Mouse (Mus musculus) lung, postnatal 10 days (tissue): Measurements from ENCODE around the gene Slc12a3.

Experiments
- DNase-seq: peaks from one replicate; pipeline ENCODE4 v3.0.0; 2021

Slc12a3 gene

DNA sequence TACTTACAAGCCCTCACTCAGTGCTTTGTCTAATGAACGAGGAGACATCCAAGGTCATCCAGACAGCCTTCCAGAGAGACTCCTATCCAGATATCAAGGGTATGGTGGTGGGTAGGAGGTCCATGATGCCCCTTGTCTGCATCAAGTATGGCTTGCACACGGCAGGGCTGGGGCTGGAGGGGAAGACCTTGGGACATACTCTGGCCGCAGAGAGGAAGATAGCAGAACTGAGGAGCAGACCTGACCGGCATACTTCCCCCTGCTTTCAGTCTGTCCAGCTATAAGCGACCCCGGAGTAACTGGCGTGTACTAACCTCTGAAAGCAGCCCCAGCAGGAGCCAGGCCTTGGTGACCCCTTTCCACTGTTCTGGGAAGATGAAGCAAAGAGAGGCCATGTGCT is 80.5 kb downstream of the Slc12a3 start:
- DNase-seq = no peak

- no peak for DNase-seq
These were observed 83.5 kb downstream of the Slc12a3 start for GRCm38 (mm10) chr8:94412518-94412917.

DNA sequence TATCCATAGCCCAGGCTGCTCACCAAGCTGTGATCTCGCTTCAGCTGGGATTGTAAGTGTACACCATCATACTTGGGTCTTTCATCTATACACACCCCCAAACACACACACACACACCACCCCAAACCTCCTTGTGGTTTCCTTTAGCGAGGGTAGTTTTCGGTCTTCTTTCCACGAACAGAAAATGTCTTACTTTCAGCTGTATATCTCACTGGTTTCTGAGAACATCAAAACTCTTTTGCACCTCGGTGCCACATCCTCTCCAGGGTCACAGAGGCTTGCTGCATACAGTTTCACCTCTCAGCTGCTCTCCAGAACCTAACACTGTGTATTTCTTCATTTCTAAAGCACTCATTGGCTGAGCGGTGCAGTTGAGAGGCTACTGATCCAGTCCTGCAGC is 84.5 kb downstream of the Slc12a3 start:
- no peak for DNase-seq

DNA sequence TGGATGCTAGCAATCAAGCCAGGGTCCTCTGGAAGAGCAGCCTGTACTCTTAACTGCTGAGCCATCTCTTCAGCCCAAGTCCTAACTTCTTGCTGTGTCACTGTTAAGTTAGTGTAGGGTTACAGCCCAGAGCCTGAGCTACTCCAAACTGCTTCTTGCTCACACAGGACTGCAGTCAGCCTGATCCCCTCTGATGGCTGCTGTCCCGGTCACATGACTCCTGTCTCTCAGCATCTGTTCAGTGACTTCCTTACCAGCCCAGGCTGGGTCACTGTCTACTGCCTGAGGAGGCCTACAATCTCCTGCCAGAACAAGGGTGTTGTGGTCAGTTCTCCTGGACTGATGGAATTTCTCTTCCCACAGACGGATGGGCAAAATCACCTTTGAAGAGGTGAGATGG is 86.2 kb downstream of the Slc12a3 start:
- DNase-seq = no peak
